Mouse (Mus musculus) gastrocnemius, adult 8-10 months (tissue): ENCODE results near the gene Dido1. TPM values are rescaled to one million over a fixed set of nuclear protein-coding genes. Genes with fewer than 3 reads are reported as not detected.

Experiments
- total RNA-seq, 4 experiments: library from RNA; stranded (reverse); gene quantifications; 2 replicates each; pipeline ENCODE4 v1.2.4; 2022

Dido1 gene
- total RNA-seq, 4 experiments from 2014 or later: 13.2 to 17.8 (median 14.6) TPM

Other genes starting within 250 kb of the Dido1 start
- under 1 TPM in 1 of 4 experiments, not detected in 3; 0.11 TPM for gene Ntsr1, start 210.0 kb downstream of the Dido1 start, total RNA-seq
- gene Mrgbp, start 128.7 kb downstream of the Dido1 start, total RNA-seq: 1 to 10 TPM; 3.6 to 5.1 (median 4.7) TPM
- gene Ogfr, start 120.8 kb downstream of the Dido1 start, total RNA-seq: 10 to 100 TPM; 21.3 to 24.7 (median 22.3) TPM
- gene Col9a3, start 112.2 kb downstream of the Dido1 start, total RNA-seq: under 1 TPM in 1 of 4 experiments, not detected in 3; 0.11 TPM
- gene Tcfl5, start 67.3 kb downstream of the Dido1 start, total RNA-seq: not detected
- gene Gid8, start 118 bp upstream of the Dido1 start, total RNA-seq: 10 to 100 TPM; 33.7 to 41.1 (median 34.8) TPM
- under 1 TPM in 1 of 4 experiments, not detected in 3; 0.25 TPM for gene Slc17a9, start 15.3 kb upstream of the Dido1 start, total RNA-seq
- gene Bhlhe23, start 66.9 kb upstream of the Dido1 start, total RNA-seq: not detected
- 10 to 100 TPM; 35.2 to 43.3 (median 38.5) TPM for gene Ythdf1, start 210.9 kb upstream of the Dido1 start, total RNA-seq
- gene Birc7, start 219.0 kb upstream of the Dido1 start, total RNA-seq: not detected
- 1 to 10 TPM in 1 of 4 experiments, not detected in 3; 1.4 TPM for gene Nkain4, start 244.7 kb upstream of the Dido1 start, total RNA-seq